Mouse (Mus musculus): ENCODE measurements around the gene Ccdc60. TPM values are rescaled to one million over a fixed set of nuclear protein-coding genes. Genes with fewer than 3 reads are reported as not detected.

The Ccdc60 gene
- polyA plus RNA-seq, 1 experiment from 2014 or later: 2.2 TPM

GRCm38 (mm10) chr5:116140682-116141081 is 148.1 kb downstream of the Ccdc60 start:
- H3K9me3 ChIP-seq (ENCODE audit: control insufficient read depth, low read length): no peaks in the 10 kb centered on the region
- WGBS: 69% methylated on average over 2 of the region's 2 CpGs

GRCm38 (mm10) chr5:116123344-116123743 is 165.4 kb downstream of the Ccdc60 start:
- WGBS: 12% methylated on average over 11 of the region's 11 CpGs
- H3K4me3 ChIP-seq (ENCODE audit: low read length): no peak overlapping the region
- no peaks in the 10 kb centered on the region for H3K36me3 ChIP-seq (ENCODE audit: control insufficient read depth, insufficient read depth, low read length)
- H3K4me2 ChIP-seq (ENCODE audit: low read length): no peak overlapping the region
- no peak overlapping the region for H3K9ac ChIP-seq (ENCODE audit: low read depth, low read length)
- no peak overlapping the region for H3K27ac ChIP-seq (ENCODE audit: low read depth, low read length)
- H3K9me3 ChIP-seq (ENCODE audit: control insufficient read depth, low read length): no peaks in the 10 kb centered on the region
- H3K4me1 ChIP-seq (ENCODE audit: control insufficient read depth, insufficient read depth, low read depth, low read length): no peaks in the 10 kb centered on the region
- H3K27me3 ChIP-seq (replicated peaks; ENCODE audit: control insufficient read depth, insufficient read depth, low read length): no peaks in the 10 kb centered on the region; the same call in 1 of the 2 replicates
- ATAC-seq: peak; percentile 69

More at GRCm38 (mm10) chr5:116140682-116141081, 148.1 kb downstream of the Ccdc60 start:
- H3K4me2 ChIP-seq (ENCODE audit: low read length): no peak overlapping the region
- no peak for ATAC-seq
- no peak overlapping the region for H3K9ac ChIP-seq (ENCODE audit: low read depth, low read length)
- H3K4me1 ChIP-seq (ENCODE audit: control insufficient read depth, insufficient read depth, low read depth, low read length): no peaks in the 10 kb centered on the region
- no peak overlapping the region for H3K4me3 ChIP-seq (ENCODE audit: low read length)
- no peaks in the 10 kb centered on the region for H3K27me3 ChIP-seq (replicated peaks; ENCODE audit: control insufficient read depth, insufficient read depth, low read length)
- no peak overlapping the region for H3K27ac ChIP-seq (ENCODE audit: low read depth, low read length)
- no peaks in the 10 kb centered on the region for H3K36me3 ChIP-seq (ENCODE audit: control insufficient read depth, insufficient read depth, low read length)

- Histone ChIP-seq H3K36me3 (ENCODE audit: control insufficient read depth, insufficient read depth, low read length) (no peaks in the 10 kb centered on the region), H3K4me1 (ENCODE audit: control insufficient read depth, insufficient read depth, low read depth, low read length) (peaks cover 2% of the 10 kb centered on the region; the same call in 1 of the 2 replicates), H3K9ac (ENCODE audit: low read depth, low read length) (no peak overlapping the region), H3K4me3 (ENCODE audit: low read length) (no peak overlapping the region), H3K4me2 (ENCODE audit: low read length) (no peak overlapping the region), H3K27me3 (replicated peaks; ENCODE audit: control insufficient read depth, insufficient read depth, low read length) (no peaks in the 10 kb centered on the region), H3K27ac (ENCODE audit: low read depth, low read length) (no peak overlapping the region), H3K9me3 (ENCODE audit: control insufficient read depth, low read length) (no peaks in the 10 kb centered on the region)
- ATAC-seq: no peak
- 44% methylated on average over 9 of the region's 9 CpGs for WGBS
These were observed 172.2 kb downstream of the Ccdc60 start for GRCm38 (mm10) chr5:116116567-116116966.

GRCm38 (mm10) chr5:116116110-116116509 is 172.7 kb downstream of the Ccdc60 start:
- no peak overlapping the region for H3K4me3 ChIP-seq (ENCODE audit: low read length)
- no peak for ATAC-seq
- 51% methylated on average over 4 of the region's 4 CpGs for WGBS

GRCm38 (mm10) chr5:116115071-116115834 is 173.5 kb downstream of the Ccdc60 start:
- H3K27ac ChIP-seq (ENCODE audit: low read depth, low read length): no peak overlapping the region
- H3K4me2 ChIP-seq (ENCODE audit: low read length): no peak overlapping the region
- peaks cover 2% of the 10 kb centered on the region; the same call in 1 of the 2 replicates for H3K4me1 ChIP-seq (ENCODE audit: control insufficient read depth, insufficient read depth, low read depth, low read length)
- H3K27me3 ChIP-seq (replicated peaks; ENCODE audit: control insufficient read depth, insufficient read depth, low read length): no peaks in the 10 kb centered on the region
- no peak for ATAC-seq
- H3K9ac ChIP-seq (ENCODE audit: low read depth, low read length): no peak overlapping the region
- H3K9me3 ChIP-seq (ENCODE audit: control insufficient read depth, low read length): no peaks in the 10 kb centered on the region
- H3K36me3 ChIP-seq (ENCODE audit: control insufficient read depth, insufficient read depth, low read length): no peaks in the 10 kb centered on the region
- WGBS: 50% methylated on average over 14 of the region's 14 CpGs
- no peak overlapping the region for H3K4me3 ChIP-seq (ENCODE audit: low read length)

More at GRCm38 (mm10) chr5:116116110-116116509, 172.7 kb downstream of the Ccdc60 start:
- Histone ChIP-seq H3K27ac (ENCODE audit: low read depth, low read length) (no peak overlapping the region), H3K4me2 (ENCODE audit: low read length) (no peak overlapping the region), H3K9me3 (ENCODE audit: control insufficient read depth, low read length) (no peaks in the 10 kb centered on the region), H3K9ac (ENCODE audit: low read depth, low read length) (no peak overlapping the region), H3K36me3 (ENCODE audit: control insufficient read depth, insufficient read depth, low read length) (no peaks in the 10 kb centered on the region), H3K27me3 (replicated peaks; ENCODE audit: control insufficient read depth, insufficient read depth, low read length) (no peaks in the 10 kb centered on the region), H3K4me1 (ENCODE audit: control insufficient read depth, insufficient read depth, low read depth, low read length) (peaks cover 2% of the 10 kb centered on the region; the same call in 1 of the 2 replicates)

- H3K4me1 ChIP-seq (ENCODE audit: control insufficient read depth, insufficient read depth, low read depth, low read length): no peaks in the 10 kb centered on the region
- no peak overlapping the region for H3K27ac ChIP-seq (ENCODE audit: low read depth, low read length)
- H3K4me3 ChIP-seq (ENCODE audit: low read length): no peak overlapping the region
- H3K4me2 ChIP-seq (ENCODE audit: low read length): no peak overlapping the region
- 95% methylated on average over 10 of the region's 10 CpGs for WGBS
- H3K9ac ChIP-seq (ENCODE audit: low read depth, low read length): no peak overlapping the region
- no peak for ATAC-seq
- no peaks in the 10 kb centered on the region for H3K27me3 ChIP-seq (replicated peaks; ENCODE audit: control insufficient read depth, insufficient read depth, low read length)
- H3K36me3 ChIP-seq (ENCODE audit: control insufficient read depth, insufficient read depth, low read length): no peaks in the 10 kb centered on the region
- no peaks in the 10 kb centered on the region for H3K9me3 ChIP-seq (ENCODE audit: control insufficient read depth, low read length)
These were observed 180.1 kb downstream of the Ccdc60 start for GRCm38 (mm10) chr5:116108651-116109050.

- Histone ChIP-seq H3K4me3 (ENCODE audit: low read length) (no peak overlapping the region), H3K9ac (ENCODE audit: low read depth, low read length) (no peak overlapping the region), H3K9me3 (ENCODE audit: control insufficient read depth, low read length) (no peaks in the 10 kb centered on the region), H3K27me3 (replicated peaks; ENCODE audit: control insufficient read depth, insufficient read depth, low read length) (peaks cover 13% of the 10 kb centered on the region), H3K27ac (ENCODE audit: low read depth, low read length) (no peak overlapping the region), H3K36me3 (ENCODE audit: control insufficient read depth, insufficient read depth, low read length) (no peaks in the 10 kb centered on the region), H3K4me1 (ENCODE audit: control insufficient read depth, insufficient read depth, low read depth, low read length) (peaks cover 3% of the 10 kb centered on the region; the same call in 1 of the 2 replicates), H3K4me2 (ENCODE audit: low read length) (no peak overlapping the region)
- 92% methylated on average over 6 of the region's 6 CpGs for WGBS
- no peak for ATAC-seq
These were observed 204.6 kb downstream of the Ccdc60 start for GRCm38 (mm10) chr5:116084231-116084630.

- 15% methylated on average over 17 of the region's 17 CpGs for WGBS
- no peak within 1 kb of the TSS for H3K9ac ChIP-seq (ENCODE audit: low read depth, low read length)
- H3K4me3 ChIP-seq (ENCODE audit: low read length): no peak within 1 kb of the TSS
- H3K36me3 ChIP-seq (ENCODE audit: control insufficient read depth, insufficient read depth, low read length): no peaks in the 10 kb centered on the region
- no peak for ATAC-seq
- peak within 1 kb of the TSS; percentile 23; the same call in 1 of the 2 replicates for H3K4me2 ChIP-seq (ENCODE audit: low read length)
- H3K27me3 ChIP-seq (replicated peaks; ENCODE audit: control insufficient read depth, insufficient read depth, low read length): peaks cover 13% of the 10 kb centered on the region
- H3K4me1 ChIP-seq (ENCODE audit: control insufficient read depth, insufficient read depth, low read depth, low read length): peaks cover 3% of the 10 kb centered on the region; the same call in 1 of the 2 replicates
- no peak within 1 kb of the TSS for H3K27ac ChIP-seq (ENCODE audit: low read depth, low read length)
- no peaks in the 10 kb centered on the region for H3K9me3 ChIP-seq (ENCODE audit: control insufficient read depth, low read length)
These were observed 205.7 kb downstream of the Ccdc60 start, which contains the start of gene Tmem233 for GRCm38 (mm10) chr5:116083081-116083480. TSS of gene Tmem233 (minus strand) at chr5:116083244.

- Histone ChIP-seq H3K27me3 (replicated peaks; ENCODE audit: control insufficient read depth, insufficient read depth, low read length) (peaks cover 13% of the 10 kb centered on the region), H3K4me3 (ENCODE audit: low read length) (no peak overlapping the region), H3K9me3 (ENCODE audit: control insufficient read depth, low read length) (no peaks in the 10 kb centered on the region), H3K4me1 (ENCODE audit: control insufficient read depth, insufficient read depth, low read depth, low read length) (peaks cover 3% of the 10 kb centered on the region; the same call in 1 of the 2 replicates), H3K36me3 (ENCODE audit: control insufficient read depth, insufficient read depth, low read length) (no peaks in the 10 kb centered on the region), H3K9ac (ENCODE audit: low read depth, low read length) (no peak overlapping the region), H3K27ac (ENCODE audit: low read depth, low read length) (no peak overlapping the region), H3K4me2 (ENCODE audit: low read length) (peak overlapping the region; percentile 23; the same call in 1 of the 2 replicates)
- no peak for ATAC-seq
- 31% methylated on average over 17 of the region's 17 CpGs for WGBS
These were observed 206.4 kb downstream of the Ccdc60 start for GRCm38 (mm10) chr5:116082241-116082900.

Data from hindbrain, embryonic 16.5 days (tissue).